Mouse (Mus musculus) embryonic facial prominence, embryonic 14.5 days (tissue): Measurements from ENCODE around the gene Btbd9. TPM values are rescaled to one million over a fixed set of nuclear protein-coding genes. Genes with fewer than 3 reads are reported as not detected.

Source experiments
- ATAC-seq: fragments of 200-750 bp; cut with Nextera tagmentation; 2 replicates; pipeline ENCODE4 v1.8.0; 2017; ENCODE audit warnings: low read depth, moderate number of reproducible peaks, moderate TSS enrichment
- DNase-seq: peaks from one replicate; pipeline ENCODE4 v3.0.0-alpha.2; 2015; ENCODE audit warnings: low spot score
- H3K27ac ChIP-seq: fragments of 300-500 bp; sonication (generic); replicated peaks from 2 replicates; pipeline ENCODE4 v1.5.1; 2014; ENCODE audit warnings: low read depth, mild to moderate bottlenecking, low read length, moderate library complexity
- H3K27me3 ChIP-seq: fragments of 300-500 bp; sonication (generic); replicated peaks from 2 replicates; pipeline ENCODE4 v1.6.1; 2014; ENCODE audit warnings: low read length; ENCODE audit not compliant: control insufficient read depth, insufficient read depth
- H3K36me3 ChIP-seq: fragments of 300-500 bp; sonication (generic); 2 replicates; pipeline ENCODE4 v1.6.1; 2014; ENCODE audit warnings: low read length, mixed read lengths; ENCODE audit not compliant: control insufficient read depth, insufficient read depth
- H3K4me1 ChIP-seq: fragments of 300-500 bp; sonication (generic); 2 replicates; pipeline ENCODE4 v1.6.1; 2014; ENCODE audit warnings: antibody characterized with exemption, low read length; ENCODE audit not compliant: control insufficient read depth, insufficient read depth
- H3K4me2 ChIP-seq: fragments of 300-500 bp; sonication (generic); 2 replicates; pipeline ENCODE4 v1.6.1; 2014; ENCODE audit warnings: low read depth, mild to moderate bottlenecking, low read length, moderate library complexity, mixed read lengths
- H3K4me3 ChIP-seq: fragments of 300-500 bp; sonication (generic); 2 replicates; pipeline ENCODE4 v1.5.1; 2014; ENCODE audit warnings: low read depth, mild to moderate bottlenecking, low read length
- H3K9ac ChIP-seq: fragments of 300-500 bp; sonication (generic); 2 replicates; pipeline ENCODE4 v1.6.1; 2014; ENCODE audit warnings: low read depth, mild to moderate bottlenecking, low read length, moderate library complexity, mixed read lengths
- H3K9me3 ChIP-seq: fragments of 300-500 bp; sonication (generic); 2 replicates; pipeline ENCODE4 v1.6.1; 2016; ENCODE audit warnings: low read length; ENCODE audit not compliant: control insufficient read depth
- WGBS: fragments of 180-500 bp; shearing (Covaris S2); extraction: QIAGEN DNeasy Blood & Tissue Kit; methylation state at CpG from one replicate; pipeline ENCODE4 v1.1.7; 2014; 5-methylcytosine and 5-hydroxymethylcytosine counted together
- polyA plus RNA-seq: library from polyadenylated mRNA; unstranded; fragments of >200 nt; fragmentation: Nextera tagmentation; extraction: Ambion mirVana; gene quantifications from 2 replicates; pipeline ENCODE4 v1.2.1, GENCODE M21; 2014

Gene Btbd9
- polyA plus RNA-seq, 1 experiment from 2014 or later: 38.0 TPM

- Histone ChIP-seq H3K9me3 (no peaks in the 10 kb centered on the region), H3K27ac (peak overlapping the region; percentile 67), H3K9ac (no peak overlapping the region), H3K4me2 (no peak overlapping the region), H3K4me3 (no peak overlapping the region), H3K36me3 (peaks cover 7% of the 10 kb centered on the region; the same call in 1 of the 2 replicates), H3K27me3 (no peaks in the 10 kb centered on the region), H3K4me1 (peaks cover 39% of the 10 kb centered on the region)
- DNase-seq (peak; percentile 29), ATAC-seq (no peak)
- 58% methylated on average over 13 of the region's 13 CpGs for WGBS
These were observed 376.7 kb downstream of the Btbd9 start for GRCm38 (mm10) chr17:30199374-30200247.

GRCm38 (mm10) chr17:30198422-30198821, 377.9 kb downstream of the Btbd9 start:
- Histone ChIP-seq H3K9me3 (no peaks in the 10 kb centered on the region), H3K4me2 (no peak overlapping the region), H3K4me3 (no peak overlapping the region), H3K27ac (no peak overlapping the region), H3K9ac (no peak overlapping the region), H3K4me1 (peaks cover 39% of the 10 kb centered on the region), H3K36me3 (peaks cover 8% of the 10 kb centered on the region; the same call in 1 of the 2 replicates), H3K27me3 (no peaks in the 10 kb centered on the region)
- ATAC-seq: no peak
- no peak for DNase-seq
- 49% methylated on average over 10 of the region's 10 CpGs for WGBS

GRCm38 (mm10) chr17:30197280-30198030, 378.8 kb downstream of the Btbd9 start:
- H3K9me3 ChIP-seq: no peaks in the 10 kb centered on the region
- H3K9ac ChIP-seq: no peak overlapping the region
- ATAC-seq (no peak), DNase-seq (no peak)
- no peak overlapping the region for H3K4me2 ChIP-seq
- peaks cover 39% of the 10 kb centered on the region for H3K4me1 ChIP-seq
- H3K27me3 ChIP-seq: no peaks in the 10 kb centered on the region
- H3K27ac ChIP-seq: peak overlapping the region; percentile 71
- 48% methylated on average over 12 of the region's 12 CpGs for WGBS
- peaks cover 17% of the 10 kb centered on the region; the same call in 1 of the 2 replicates for H3K36me3 ChIP-seq
- H3K4me3 ChIP-seq: no peak overlapping the region

GRCm38 (mm10) chr17:30196401-30197279, 379.6 kb downstream of the Btbd9 start:
- peaks cover 35% of the 10 kb centered on the region for H3K4me1 ChIP-seq

DNA sequence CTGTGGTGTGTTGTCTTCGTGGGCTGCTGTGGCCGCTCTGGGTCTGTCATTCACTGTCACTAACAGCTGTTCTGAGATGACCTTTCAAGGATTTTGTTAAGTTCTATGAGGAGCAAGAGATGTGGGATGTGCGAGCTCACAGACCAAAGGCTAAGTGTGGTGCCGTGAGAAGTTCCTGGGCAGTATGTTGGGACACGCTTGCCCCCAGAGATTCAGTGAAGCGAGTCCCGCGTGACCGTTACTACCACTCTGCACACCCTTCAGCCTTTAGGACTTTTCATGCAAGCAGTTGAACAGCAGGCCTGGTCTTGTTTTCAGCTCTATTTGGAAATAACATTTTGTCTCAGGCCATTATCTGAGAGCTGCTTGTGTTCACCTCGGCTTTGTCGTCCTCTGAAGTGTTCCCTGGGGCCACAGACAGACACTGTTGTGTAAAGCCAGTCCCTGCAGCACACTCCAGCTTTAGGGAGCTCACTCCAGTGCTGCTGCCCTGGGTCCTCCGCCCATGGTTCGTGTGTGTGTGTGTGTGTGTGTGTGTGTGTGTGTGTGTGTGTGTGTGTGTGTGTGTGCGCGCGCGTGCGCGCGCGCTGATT, 380.6 kb downstream of the Btbd9 start:
- DNase-seq: no peak
- Histone ChIP-seq H3K4me1 (peaks cover 35% of the 10 kb centered on the region), H3K9ac (no peak overlapping the region), H3K27ac (no peak overlapping the region), H3K9me3 (no peaks in the 10 kb centered on the region), H3K36me3 (peaks cover 20% of the 10 kb centered on the region; the same call in 1 of the 2 replicates), H3K27me3 (no peaks in the 10 kb centered on the region), H3K4me2 (no peak overlapping the region), H3K4me3 (no peak overlapping the region)
- ATAC-seq: no peak
- WGBS: 81% methylated on average over 14 of the region's 21 CpGs

More at GRCm38 (mm10) chr17:30196401-30197279, 379.6 kb downstream of the Btbd9 start:
- H3K27ac ChIP-seq: peak overlapping the region; percentile 71
- H3K4me3 ChIP-seq: no peak overlapping the region
- no peak overlapping the region for H3K4me2 ChIP-seq
- peak; percentile 68 for DNase-seq
- no peaks in the 10 kb centered on the region for H3K27me3 ChIP-seq
- no peak overlapping the region for H3K9ac ChIP-seq
- peak; percentile 27; the same call in 1 of the 2 replicates for ATAC-seq
- 71% methylated on average over 17 of the region's 17 CpGs for WGBS
- peaks cover 20% of the 10 kb centered on the region; the same call in 1 of the 2 replicates for H3K36me3 ChIP-seq
- no peaks in the 10 kb centered on the region for H3K9me3 ChIP-seq

DNA sequence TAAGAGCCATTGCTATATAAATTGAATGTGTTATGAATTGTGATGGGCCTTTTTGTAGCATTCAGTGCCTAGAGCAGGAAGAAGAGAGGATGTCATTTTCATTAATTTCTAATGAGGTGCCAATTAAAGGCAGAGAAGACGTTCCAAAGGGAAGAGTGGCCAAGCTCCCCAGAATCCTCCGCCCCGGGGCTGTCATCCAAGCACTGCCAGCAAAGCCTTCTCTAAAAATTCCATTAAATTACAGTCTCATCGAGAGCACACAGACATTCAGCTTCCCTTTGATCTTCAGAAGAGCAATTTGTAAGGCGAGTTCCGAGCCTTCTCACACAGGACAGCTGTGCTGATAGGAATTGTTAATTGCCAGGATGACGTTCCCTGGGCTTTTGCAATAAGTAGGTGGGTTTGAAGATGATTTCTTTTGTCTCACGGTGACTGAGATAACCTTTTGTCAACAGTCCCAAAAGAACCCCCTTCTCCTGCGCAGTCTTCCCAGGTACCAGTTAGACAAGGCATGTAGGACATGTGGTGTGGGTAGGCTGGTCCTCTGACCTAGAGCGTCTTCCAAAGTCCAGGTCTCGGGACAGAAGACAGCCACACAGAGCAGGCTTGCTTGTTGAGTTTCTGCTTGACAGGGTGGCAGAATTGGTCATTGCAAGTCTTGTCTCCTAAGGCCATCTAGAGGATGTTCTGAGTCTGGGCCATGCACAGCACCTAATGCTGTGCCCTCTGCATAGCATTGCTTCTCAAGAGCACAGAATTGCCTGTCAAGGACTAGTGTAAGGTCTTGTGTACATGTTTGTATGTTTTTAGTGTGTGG, 381.5 kb downstream of the Btbd9 start:
- Histone ChIP-seq H3K4me1 (peaks cover 30% of the 10 kb centered on the region), H3K36me3 (peaks cover 20% of the 10 kb centered on the region; the same call in 1 of the 2 replicates), H3K9me3 (no peaks in the 10 kb centered on the region), H3K9ac (no peak overlapping the region), H3K27ac (no peak overlapping the region), H3K27me3 (no peaks in the 10 kb centered on the region), H3K4me2 (no peak overlapping the region), H3K4me3 (no peak overlapping the region)
- no peak for ATAC-seq
- 57% methylated on average over 11 of the region's 11 CpGs for WGBS
- DNase-seq: no peak

GRCm38 (mm10) chr17:30194091-30194490, 382.2 kb downstream of the Btbd9 start:
- 70% methylated on average over 3 of the region's 3 CpGs for WGBS
- H3K27ac ChIP-seq: no peak overlapping the region
- H3K9ac ChIP-seq: no peak overlapping the region
- H3K36me3 ChIP-seq: peaks cover 20% of the 10 kb centered on the region; the same call in 1 of the 2 replicates
- no peaks in the 10 kb centered on the region for H3K27me3 ChIP-seq
- no peak for DNase-seq
- no peak overlapping the region for H3K4me3 ChIP-seq
- peaks cover 23% of the 10 kb centered on the region for H3K4me1 ChIP-seq
- ATAC-seq: no peak
- no peaks in the 10 kb centered on the region for H3K9me3 ChIP-seq
- H3K4me2 ChIP-seq: no peak overlapping the region
